Mouse (Mus musculus): Measurements from ENCODE around the gene Tmem145.
A peak's percentile ranks its signal among the peaks of the same experiment; 100 is the strongest.
"Not testable (repeated sequence)": the region's sequence is repeated elsewhere in the genome, so short reads cannot be mapped to it uniquely, and the experiment has no call there.

The Tmem145 gene

GRCm38 (mm10) chr7:25322058-25322484 lies 16.2 kb downstream of the Tmem145 start:
- DNase-seq (ENCODE audit: low spot score) = no peak

GRCm38 (mm10) chr7:25323219-25323618 lies 17.3 kb downstream of the Tmem145 start:
- DNase-seq (ENCODE audit: low spot score) = no peak

GRCm38 (mm10) chr7:25325431-25325830 lies 19.5 kb downstream of the Tmem145 start:
- not testable (repeated sequence) for DNase-seq (ENCODE audit: low spot score)

- DNase-seq (ENCODE audit: low spot score) = no peak
Measured at GRCm38 (mm10) chr7:25326233-25326632, 20.3 kb downstream of the Tmem145 start.

GRCm38 (mm10) chr7:25333596-25334307 lies 27.8 kb downstream of the Tmem145 start:
- DNase-seq (ENCODE audit: low spot score) = peak; percentile 41

- no peak for DNase-seq (ENCODE audit: low spot score)
Measured at GRCm38 (mm10) chr7:25334472-25334871, 28.6 kb downstream of the Tmem145 start.

- no peak for DNase-seq (ENCODE audit: low spot score)
Measured at GRCm38 (mm10) chr7:25339329-25339728, 33.4 kb downstream of the Tmem145 start.

GRCm38 (mm10) chr7:25341000-25341784 lies 35.3 kb downstream of the Tmem145 start:
- DNase-seq (ENCODE audit: low spot score) = peak; percentile 29

GRCm38 (mm10) chr7:25348861-25349260 lies 43.0 kb downstream of the Tmem145 start:
- no peak for DNase-seq (ENCODE audit: low spot score)

- DNase-seq (ENCODE audit: low spot score) = no peak
Measured at GRCm38 (mm10) chr7:25358721-25359206, 52.9 kb downstream of the Tmem145 start.

GRCm38 (mm10) chr7:25363151-25363550 lies 57.2 kb downstream of the Tmem145 start:
- no peak for DNase-seq (ENCODE audit: low spot score)

- DNase-seq (ENCODE audit: low spot score) = no peak
Measured at GRCm38 (mm10) chr7:25363632-25364031, 57.7 kb downstream of the Tmem145 start.

All from left cerebral cortex, adult 11 months (tissue).